Mouse (Mus musculus): ENCODE results near the gene Aifm1.

DNA sequence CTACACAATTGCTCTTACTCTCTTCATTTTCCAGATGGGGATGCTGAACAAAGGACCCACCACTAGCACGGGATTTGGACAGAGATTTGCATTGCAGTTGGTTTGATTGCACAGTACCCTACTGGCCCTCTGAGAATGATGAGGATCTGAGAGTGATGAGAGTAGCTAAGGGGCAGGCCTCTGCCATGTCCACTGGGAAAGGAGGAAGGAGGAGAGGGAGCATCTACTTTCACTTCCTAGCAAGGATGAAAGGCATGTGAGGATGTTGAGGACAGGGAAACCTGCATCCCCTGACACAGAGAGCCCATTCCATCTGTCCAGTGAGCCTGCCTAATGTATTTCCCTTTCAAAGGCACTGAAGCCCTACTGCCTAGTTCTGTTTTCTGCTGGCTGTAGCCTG, 12.0 kb upstream of the Aifm1 start:
- TF ChIP-seq CTCF (IDR thresholded peaks at IDR 0.05; ENCODE audit: control insufficient read depth, insufficient read depth, low read length) (no peak), POLR2A (IDR thresholded peaks at IDR 0.05; ENCODE audit: borderline replicate concordance, control insufficient read depth, low read depth, low read length) (no peak)
